Mouse (Mus musculus): ENCODE data around the gene Barhl2.

DNA sequence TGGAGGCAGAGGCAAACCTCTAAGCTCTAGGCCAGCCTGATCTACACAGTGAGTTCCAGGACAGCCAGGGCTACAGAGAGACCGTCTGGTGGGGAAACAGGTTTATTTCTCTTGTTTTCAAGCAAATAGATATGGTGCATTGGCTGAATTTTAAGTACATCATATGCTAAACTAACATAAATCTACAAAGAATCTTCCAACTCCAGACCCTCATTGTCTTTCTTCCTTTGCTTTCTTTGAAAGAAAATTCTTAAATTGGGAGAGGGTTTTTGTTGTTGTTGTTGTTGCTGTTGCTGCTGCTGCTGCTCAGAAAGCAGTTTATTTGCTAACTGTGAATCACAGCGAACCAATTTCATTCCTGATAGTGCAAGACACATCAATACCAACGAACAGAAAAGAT, 3.5 kb upstream of the Barhl2 start:
- no peak for TF ChIP-seq CTCF (IDR thresholded peaks at IDR 0.05; ENCODE audit: low read depth)
- no peak for TF ChIP-seq EP300 (IDR thresholded peaks at IDR 0.05; ENCODE audit: low read depth)

All from liver, embryonic 14.5 days (tissue).